20 mouse cellular contexts compared by ENCODE assay signal in the genomic region with DNA sequence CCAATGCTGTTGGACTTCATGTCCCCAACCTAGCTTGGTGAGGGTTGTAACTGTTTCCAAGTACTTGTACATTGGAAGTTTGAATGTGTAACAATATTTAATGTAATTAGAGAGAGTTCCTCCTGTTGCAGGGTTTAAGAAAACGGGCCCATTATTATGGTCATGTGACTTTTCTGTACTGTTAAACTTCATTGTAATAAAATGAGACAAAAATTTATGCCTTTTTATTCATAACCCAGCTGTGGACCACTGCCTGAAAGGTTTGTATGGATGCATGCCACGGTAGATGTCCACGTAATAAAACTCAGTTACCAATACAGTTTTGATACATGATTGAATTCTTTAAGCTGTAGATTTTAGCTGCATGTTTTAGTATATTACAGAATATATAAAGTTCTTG. TPM values are rescaled to one million over a fixed set of nuclear protein-coding genes. Genes with fewer than 3 reads are reported as not detected.
DNase-seq lines count a peak whose midpoint lies in the region; ATAC-seq and TF ChIP-seq lines count a peak whose summit lies in the region.
"Had no signal": no experiment of that assay in that cellular context is flagged by ENCODE, and none has a peak within 500 bp of the region (broad histone marks: within the 10 kb centered on the region; RNA-seq: fewer than 3 reads in every experiment).

No protein-coding gene starts in this region.

- WGBS in midbrain, embryonic 11.5 days = 96% methylated on average over 3 of the region's 3 CpGs
- WGBS in midbrain, embryonic 15.5 days = 95% methylated on average over 3 of the region's 3 CpGs

- peaks cover 33% of the 10 kb centered on the region for H3K79me2 ChIP-seq in MEL (ENCODE audit: control insufficient read depth, insufficient read depth, low read length, poor library complexity)

- no peak for TF ChIP-seq RAD21 in MEL (IDR thresholded peaks at IDR 0.05; ENCODE audit: low read depth, low read length)

- TF ChIP-seq EP300 in MEL (IDR thresholded peaks at IDR 0.05; ENCODE audit: low read depth in 1 of 2, low read length in 2 of 2) = no peak

- H3K4me3 ChIP-seq in midbrain, embryonic 11.5 days (ENCODE audit: low read depth, low read length) = no peak overlapping the region
- H3K4me3 ChIP-seq in midbrain, embryonic 15.5 days = no peak overlapping the region
- no peak overlapping the region for H3K4me3 ChIP-seq in MEL (ENCODE audit: control insufficient read depth in 1 of 2, insufficient read depth in 1 of 2, low read depth in 2 of 2, low read length in 2 of 2)

- H3K9ac ChIP-seq in midbrain, embryonic 11.5 days (ENCODE audit: low read length) = no peak overlapping the region
- H3K9ac ChIP-seq in midbrain, embryonic 15.5 days = no peak overlapping the region
- H3K9ac ChIP-seq in MEL (ENCODE audit: control insufficient read depth, low read depth, low read length, poor library complexity, severe bottlenecking) = no peak overlapping the region

- peaks cover 23% of the 10 kb centered on the region for H3K36me3 ChIP-seq in midbrain, embryonic 11.5 days (ENCODE audit: control insufficient read depth, insufficient read depth, low read length)
- H3K36me3 ChIP-seq in midbrain, embryonic 15.5 days (replicated peaks) = peaks cover 46% of the 10 kb centered on the region
- peaks cover 73 to 95% of the 10 kb centered on the region in 2 experiments for H3K36me3 ChIP-seq in MEL (ENCODE audit: control insufficient read depth in 1 of 2, insufficient read depth in 2 of 2, low read length in 2 of 2)

- no peaks in the 10 kb centered on the region for H3K9me3 ChIP-seq in midbrain, embryonic 11.5 days (ENCODE audit: control insufficient read depth, low read length)
- H3K9me3 ChIP-seq in midbrain, embryonic 15.5 days = no peaks in the 10 kb centered on the region
- no peaks in the 10 kb centered on the region for H3K9me3 ChIP-seq in MEL (replicated peaks; ENCODE audit: insufficient read depth, low read length)
- H3K9me3 ChIP-seq: G1E had no signal

- H3K27me3 ChIP-seq in midbrain, embryonic 11.5 days (ENCODE audit: control insufficient read depth, insufficient read depth, low read length) = no peaks in the 10 kb centered on the region
- no peaks in the 10 kb centered on the region for H3K27me3 ChIP-seq in midbrain, embryonic 15.5 days (replicated peaks)
- H3K27me3 ChIP-seq in MEL (ENCODE audit: control insufficient read depth in 1 of 2, insufficient read depth in 2 of 2, low read length in 2 of 2) = no peaks in the 10 kb centered on the region
- H3K27me3 ChIP-seq: CH12.LX, Patski had no signal

- no peaks in the 10 kb centered on the region for H3K4me1 ChIP-seq in midbrain, embryonic 11.5 days (ENCODE audit: control insufficient read depth, insufficient read depth, low read length)
- no peaks in the 10 kb centered on the region for H3K4me1 ChIP-seq in midbrain, embryonic 15.5 days
- peaks cover 7 to 24% of the 10 kb centered on the region in 2 experiments for H3K4me1 ChIP-seq in MEL (ENCODE audit: control insufficient read depth in 1 of 2, insufficient read depth in 2 of 2, low read length in 2 of 2)

- H3K4me2 ChIP-seq in midbrain, embryonic 11.5 days = no peak overlapping the region
- H3K4me2 ChIP-seq in midbrain, embryonic 15.5 days = no peak overlapping the region

- no peak for ATAC-seq in midbrain, embryonic 11.5 days (ENCODE audit: low FRiP score)
- ATAC-seq in midbrain, embryonic 15.5 days (replicated peaks) = no peak
- ATAC-seq: activated CD4-positive, CD25-positive, alpha-beta regulatory T cell, adult 4 months; CD4-positive, CD25-positive, alpha-beta regulatory T cell, adult 4 months; Patski had no signal

- TF ChIP-seq CTCF in MEL (IDR thresholded peaks at IDR 0.05 in 2 of 3, conservative IDR thresholded peaks at IDR 0.05 in 1 of 3; ENCODE audit: control insufficient read depth in 1 of 3, insufficient read depth in 1 of 3, low read depth in 2 of 3, low read length in 3 of 3, poor library complexity in 1 of 3, severe bottlenecking in 1 of 3) = no peak

- no peak overlapping the region for H3K27ac ChIP-seq in midbrain, embryonic 11.5 days (ENCODE audit: low read depth, low read length)
- H3K27ac ChIP-seq in midbrain, embryonic 15.5 days = no peak overlapping the region
- H3K27ac ChIP-seq in MEL (ENCODE audit: control insufficient read depth, low read depth, low read length) = no peak overlapping the region

- peak; percentile 83 for DNase-seq in midbrain, embryonic 11.5 days (ENCODE audit: low spot score, missing footprints)
- no peak for DNase-seq in MEL (ENCODE audit: low read depth, low spot score)
- DNase-seq in urinary bladder, postnatal 25 days (ENCODE audit: low spot score) = no peak
- DNase-seq: adrenal gland, adult 2 months; adrenal gland, adult 8-10 months; adrenal gland, postnatal 10 days; adrenal gland, postnatal 14 days; adrenal gland, postnatal 25 days; adrenal gland, postnatal 36 days; B cell, adult 2 months; cerebellum, adult 11 months; cerebellum, adult 11-12 months; cerebellum, adult 18-20 months; cerebellum, adult 2 months had no signal

- no peak; a peak in 1 of 4 replicates for TF ChIP-seq POLR2A in MEL (IDR thresholded peaks at IDR 0.05; ENCODE audit: control insufficient read depth in 1 of 2, insufficient read depth in 1 of 2, low read depth in 1 of 2, low read length in 2 of 2, poor library complexity in 1 of 2)

TF ChIP-seq in MEL, 35 proteins besides CTCF, POLR2A, EP300 and RAD21:
- TF ChIP-seq HCFC1 (IDR thresholded peaks at IDR 0.05; ENCODE audit: low read depth, low read length) = no peak
- TF ChIP-seq USF1 (IDR thresholded peaks at IDR 0.05; ENCODE audit: low read depth, low read length) = peak; percentile 55; the same call in 1 of the 2 replicates

RNA-seq across cellular contexts. Expression of a gene that starts 12.9 kb away (rescaled TPM):
- 338 and 371 TPM in 2 replicates for polyA plus RNA-seq in midbrain, embryonic 11.5 days (2014; fragmentation: Nextera tagmentation; extraction: Ambion mirVana)
- polyA plus RNA-seq in midbrain, embryonic 15.5 days (2015; fragmentation: Nextera tagmentation; extraction: Ambion mirVana) = 183 and 194 TPM in 2 replicates
- total RNA-seq in MEL (2012; rRNA removed) = 143 and 150 TPM in 2 replicates
- polyA plus RNA-seq in MEL (2012; ENCODE audit: insufficient read depth in 1 of 2, insufficient read length in 2 of 2, low read depth in 1 of 2, low replicate concordance in 2 of 2, missing spikeins in 1 of 2) = 100 to 1,000 TPM; 186 to 347 TPM

RNA-seq across cellular contexts. Expression of a gene that starts 18.1 kb away (rescaled TPM):
- polyA plus RNA-seq in midbrain, embryonic 11.5 days (2014; fragmentation: Nextera tagmentation; extraction: Ambion mirVana) = 21.6 and 26.5 TPM in 2 replicates
- polyA plus RNA-seq in midbrain, embryonic 15.5 days (2015; fragmentation: Nextera tagmentation; extraction: Ambion mirVana) = 33.9 and 37.4 TPM in 2 replicates
- total RNA-seq in MEL (2012; rRNA removed) = 9.4 and 10.1 TPM in 2 replicates
- polyA plus RNA-seq in MEL (2012; ENCODE audit: insufficient read depth in 1 of 2, insufficient read length in 2 of 2, low read depth in 1 of 2, low replicate concordance in 2 of 2, missing spikeins in 1 of 2) = 1 to 10 TPM in 1 of 2 experiments, not detected in 1; 9.5 TPM

RNA-seq across cellular contexts. Expression of a gene that starts 32.5 kb away (rescaled TPM):
- 347 and 375 TPM in 2 replicates for polyA plus RNA-seq in midbrain, embryonic 11.5 days (2014; fragmentation: Nextera tagmentation; extraction: Ambion mirVana)
- polyA plus RNA-seq in midbrain, embryonic 15.5 days (2015; fragmentation: Nextera tagmentation; extraction: Ambion mirVana) = 273 and 278 TPM in 2 replicates
- 110 and 153 TPM in 2 replicates for total RNA-seq in MEL (2012; rRNA removed)
- 100 to 1,000 TPM; 184 to 324 TPM for polyA plus RNA-seq in MEL (2012; ENCODE audit: insufficient read depth in 1 of 2, insufficient read length in 2 of 2, low read depth in 1 of 2, low replicate concordance in 2 of 2, missing spikeins in 1 of 2)
